Mouse (Mus musculus): ENCODE results near the gene Scrn1. TPM values are rescaled to one million over a fixed set of nuclear protein-coding genes. Genes with fewer than 3 reads are reported as not detected.

The Scrn1 gene
- polyA plus RNA-seq, 1 experiment from 2014 or later, result 3.4 TPM

- no peaks in the 10 kb centered on the region for H3K4me1 ChIP-seq (replicated peaks; ENCODE audit: control insufficient read depth, insufficient read depth)
- no peaks in the 10 kb centered on the region for H3K36me3 ChIP-seq (ENCODE audit: control insufficient read depth, insufficient read depth, low read length)
- H3K9me3 ChIP-seq (ENCODE audit: control insufficient read depth, low read length), result no peaks in the 10 kb centered on the region
- H3K4me3 ChIP-seq (ENCODE audit: low read depth, low read length), result no peak overlapping the region
- no peak for ATAC-seq (ENCODE audit: low FRiP score, low TSS enrichment)
- DNase-seq (ENCODE audit: low spot score), result no peak
- H3K9ac ChIP-seq (ENCODE audit: low read length), result no peak overlapping the region
- no peaks in the 10 kb centered on the region for H3K27me3 ChIP-seq (ENCODE audit: control insufficient read depth, insufficient read depth, low read length)
- H3K4me2 ChIP-seq (replicated peaks; ENCODE audit: low read depth), result no peak overlapping the region
- no peak overlapping the region for H3K27ac ChIP-seq (replicated peaks)
- WGBS, result 62% methylated on average over 8 of the region's 8 CpGs
- no peak for TF ChIP-seq EP300 (optimal IDR thresholded peaks at IDR 0.05)
- no peak for TF ChIP-seq CTCF (IDR thresholded peaks at IDR 0.05; ENCODE audit: low read depth)
These were observed 11.8 kb downstream of the Scrn1 start for GRCm38 (mm10) chr6:54554341-54555110.

GRCm38 (mm10) chr6:54553632-54554031 lies 12.7 kb downstream of the Scrn1 start:
- ATAC-seq (ENCODE audit: low FRiP score, low TSS enrichment) (no peak), DNase-seq (ENCODE audit: low spot score) (no peak)
- Histone ChIP-seq H3K36me3 (ENCODE audit: control insufficient read depth, insufficient read depth, low read length) (no peaks in the 10 kb centered on the region), H3K4me1 (replicated peaks; ENCODE audit: control insufficient read depth, insufficient read depth) (no peaks in the 10 kb centered on the region), H3K27me3 (ENCODE audit: control insufficient read depth, insufficient read depth, low read length) (no peaks in the 10 kb centered on the region), H3K4me3 (ENCODE audit: low read depth, low read length) (no peak overlapping the region), H3K9ac (ENCODE audit: low read length) (no peak overlapping the region), H3K9me3 (ENCODE audit: control insufficient read depth, low read length) (no peaks in the 10 kb centered on the region), H3K27ac (replicated peaks) (no peak overlapping the region), H3K4me2 (replicated peaks; ENCODE audit: low read depth) (no peak overlapping the region)
- TF ChIP-seq CTCF (IDR thresholded peaks at IDR 0.05; ENCODE audit: low read depth) (no peak), EP300 (optimal IDR thresholded peaks at IDR 0.05) (no peak)
- WGBS, result 77% methylated on average over 2 of the region's 2 CpGs

- no peak for TF ChIP-seq EP300 (optimal IDR thresholded peaks at IDR 0.05)
- Histone ChIP-seq H3K4me3 (ENCODE audit: low read depth, low read length) (no peak overlapping the region), H3K9ac (ENCODE audit: low read length) (no peak overlapping the region), H3K36me3 (ENCODE audit: control insufficient read depth, insufficient read depth, low read length) (no peaks in the 10 kb centered on the region), H3K4me1 (replicated peaks; ENCODE audit: control insufficient read depth, insufficient read depth) (no peaks in the 10 kb centered on the region), H3K4me2 (replicated peaks; ENCODE audit: low read depth) (no peak overlapping the region), H3K27me3 (ENCODE audit: control insufficient read depth, insufficient read depth, low read length) (no peaks in the 10 kb centered on the region), H3K9me3 (ENCODE audit: control insufficient read depth, low read length) (no peaks in the 10 kb centered on the region), H3K27ac (replicated peaks) (no peak overlapping the region)
- WGBS, result 87% methylated on average over 9 of the region's 9 CpGs
- DNase-seq (ENCODE audit: low spot score), result no peak
- ATAC-seq (ENCODE audit: low FRiP score, low TSS enrichment), result no peak
These were observed 13.4 kb downstream of the Scrn1 start for GRCm38 (mm10) chr6:54552721-54553413.

- H3K27me3 ChIP-seq (ENCODE audit: control insufficient read depth, insufficient read depth, low read length), result no peaks in the 10 kb centered on the region
- no peak overlapping the region for H3K4me2 ChIP-seq (replicated peaks; ENCODE audit: low read depth)
- no peak overlapping the region for H3K9ac ChIP-seq (ENCODE audit: low read length)
- ATAC-seq (ENCODE audit: low FRiP score, low TSS enrichment) (no peak), DNase-seq (ENCODE audit: low spot score) (no peak)
- H3K36me3 ChIP-seq (ENCODE audit: control insufficient read depth, insufficient read depth, low read length), result no peaks in the 10 kb centered on the region
- no peak for TF ChIP-seq EP300 (optimal IDR thresholded peaks at IDR 0.05)
- no peak for TF ChIP-seq CTCF (IDR thresholded peaks at IDR 0.05; ENCODE audit: low read depth)
- 37% methylated on average over 7 of the region's 7 CpGs for WGBS
- H3K27ac ChIP-seq (replicated peaks), result no peak overlapping the region
- H3K9me3 ChIP-seq (ENCODE audit: control insufficient read depth, low read length), result no peaks in the 10 kb centered on the region
- H3K4me1 ChIP-seq (replicated peaks; ENCODE audit: control insufficient read depth, insufficient read depth), result no peaks in the 10 kb centered on the region
- H3K4me3 ChIP-seq (ENCODE audit: low read depth, low read length), result no peak overlapping the region
These were observed 15.4 kb downstream of the Scrn1 start for GRCm38 (mm10) chr6:54550801-54551323.

GRCm38 (mm10) chr6:54549311-54549710 lies 17.0 kb downstream of the Scrn1 start:
- no peak for ATAC-seq (ENCODE audit: low FRiP score, low TSS enrichment)
- H3K9ac ChIP-seq (ENCODE audit: low read length), result no peak overlapping the region
- H3K36me3 ChIP-seq (ENCODE audit: control insufficient read depth, insufficient read depth, low read length), result no peaks in the 10 kb centered on the region
- no peak overlapping the region for H3K4me2 ChIP-seq (replicated peaks; ENCODE audit: low read depth)
- H3K9me3 ChIP-seq (ENCODE audit: control insufficient read depth, low read length), result no peaks in the 10 kb centered on the region
- TF ChIP-seq CTCF (IDR thresholded peaks at IDR 0.05; ENCODE audit: low read depth) (no peak), EP300 (optimal IDR thresholded peaks at IDR 0.05) (no peak)
- H3K4me1 ChIP-seq (replicated peaks; ENCODE audit: control insufficient read depth, insufficient read depth), result no peaks in the 10 kb centered on the region
- no peaks in the 10 kb centered on the region for H3K27me3 ChIP-seq (ENCODE audit: control insufficient read depth, insufficient read depth, low read length)
- H3K4me3 ChIP-seq (ENCODE audit: low read depth, low read length), result no peak overlapping the region
- no peak overlapping the region for H3K27ac ChIP-seq (replicated peaks)
- no peak for DNase-seq (ENCODE audit: low spot score)
- WGBS, result 64% methylated on average over 4 of the region's 4 CpGs

Data from stomach, postnatal 0 days (tissue).